Mouse (Mus musculus) left cerebral cortex, postnatal 4 days (tissue): ENCODE measurements around the gene Kank4. TPM values are rescaled to one million over a fixed set of nuclear protein-coding genes. Genes with fewer than 3 reads are reported as not detected.
"Not testable (repeated sequence)": the region's sequence is repeated elsewhere in the genome, so short reads cannot be mapped to it uniquely, and the experiment has no call there.

ENCODE experiments used
- DNase-seq: peaks from one replicate; pipeline ENCODE4 v3.0.0-alpha.2; 2022
- intact Hi-C: fragments of 180-260 bp; cut with DNase I; formaldehyde crosslinking; loops from one replicate; pipeline ENCODE4 v1.15.1; 2025
- total RNA-seq, 2 experiments: library from RNA; stranded (reverse); gene quantifications; 2 replicates each; pipeline ENCODE4 v1.2.3; 2021

Gene Kank4
- total RNA-seq, 2 experiments from 2014 or later = 2.0 to 2.3 TPM

DNA sequence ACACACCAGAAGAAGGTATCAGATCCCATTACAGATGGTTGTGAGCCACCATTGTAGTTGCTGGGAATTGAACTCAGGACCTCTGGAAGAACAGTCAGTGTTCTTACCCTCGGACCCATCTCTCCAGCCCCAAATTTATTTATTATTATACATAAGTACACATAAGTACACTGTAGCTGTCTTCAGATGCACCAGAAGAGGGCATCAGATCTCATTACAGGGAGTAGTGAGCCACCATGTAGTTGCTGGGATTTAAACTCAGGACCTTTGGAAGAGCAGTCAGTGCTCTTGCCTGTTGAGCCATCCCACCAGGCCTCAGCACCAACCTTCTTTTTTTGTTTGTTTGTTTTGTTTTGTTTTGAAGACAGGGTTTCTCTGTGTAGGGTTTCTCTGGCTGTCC, 92.7 kb downstream of the Kank4 start:
- DNase-seq = not testable (repeated sequence)
- intact Hi-C loops = loop anchor here (5.0 to 10.0 kb wide), 2 partner anchors 163 to 460 kb away; no protein-coding TSS in a partner anchor

- intact Hi-C loops = loop anchor here (10.0 kb wide), 1 partner anchor 462 kb away; no protein-coding TSS in a partner anchor
- peak; percentile 75 for DNase-seq
Measured at GRCm38 (mm10) chr4:98722454-98722853, 94.9 kb downstream of the Kank4 start.

DNA sequence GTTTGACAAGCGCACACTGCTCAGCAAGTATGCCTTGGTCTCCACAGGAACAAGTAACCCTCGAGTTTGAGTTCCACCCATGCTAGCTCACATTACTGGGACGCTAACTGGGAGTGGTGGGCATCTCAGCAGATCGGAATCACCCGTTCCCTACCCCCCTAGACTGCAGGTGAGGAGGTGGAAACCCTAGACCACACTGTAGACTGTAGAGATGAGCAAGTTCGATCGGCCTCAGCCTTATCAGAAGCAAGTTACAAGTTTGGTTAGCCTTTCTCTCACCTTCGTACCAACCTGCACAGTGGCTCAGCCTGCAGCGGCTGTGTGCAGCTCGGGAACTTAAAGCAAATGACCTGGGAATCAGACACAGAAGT, 98.8 kb downstream of the Kank4 start:
- DNase-seq = no peak
- intact Hi-C loops = no loop called here

- intact Hi-C loops = no loop called here
Measured at GRCm38 (mm10) chr4:98717735-98718546, 99.4 kb downstream of the Kank4 start.

GRCm38 (mm10) chr4:98710891-98711290, 106.4 kb downstream of the Kank4 start:
- no peak for DNase-seq
- intact Hi-C loops = no loop called here

More at GRCm38 (mm10) chr4:98717735-98718546, 99.4 kb downstream of the Kank4 start:
- no peak for DNase-seq

Other genes starting within 250 kb of the Kank4 start
- gene L1td1, start 90.8 kb downstream of the Kank4 start, total RNA-seq = not detected
- not detected for gene I0C0044D17Rik, start 6.3 kb upstream of the Kank4 start, total RNA-seq
- 10 to 100 TPM; 21.4 to 23.8 TPM for gene Usp1, start 106.3 kb upstream of the Kank4 start, total RNA-seq
- not detected for gene Angptl3, start 213.4 kb upstream of the Kank4 start, total RNA-seq